Mouse (Mus musculus) erythroblast, embryonic 14.5 days (primary cell): Measurements from ENCODE around the gene Gmds.

ENCODE experiments used
- GATA1 ChIP-seq: IDR thresholded peaks from 2 replicates; pipeline ENCODE4 v1.6.1; 2012; ENCODE audit warnings: low read length, inconsistent platforms, mixed read lengths
- TAL1 ChIP-seq: IDR thresholded peaks from 3 replicates; pipeline ENCODE4 v1.6.1; 2012; ENCODE audit warnings: low read length, inconsistent platforms, mixed read lengths

- no peak for TF ChIP-seq GATA1
- no peak for TF ChIP-seq TAL1
Measured at GRCm38 (mm10) chr13:31863461-31863860, 475.1 kb downstream of the Gmds start.
